Mouse (Mus musculus) forebrain, postnatal 0 days (tissue): Measurements from ENCODE around the gene Gm21149. TPM values are rescaled to one million over a fixed set of nuclear protein-coding genes. Genes with fewer than 3 reads are reported as not detected.
A peak's percentile ranks its signal among the peaks of the same experiment; 100 is the strongest.
"Not testable (repeated sequence)": the region's sequence is repeated elsewhere in the genome, so short reads cannot be mapped to it uniquely, and the experiment has no call there.

Source experiments
- ATAC-seq: fragments of 200-750 bp; cut with Nextera tagmentation; 2 replicates; pipeline ENCODE4 v1.8.0; 2017; ENCODE audit warnings: mild to moderate bottlenecking, moderate library complexity
- DNase-seq: peaks from one replicate; pipeline ENCODE4 v3.0.0-alpha.2; 2015
- H3K27ac ChIP-seq: fragments of 300-500 bp; sonication (generic); 2 replicates; pipeline ENCODE4 v1.5.1; 2014; ENCODE audit warnings: low read depth, mild to moderate bottlenecking, antibody characterized with exemption, low read length, moderate library complexity, mixed read lengths
- H3K27me3 ChIP-seq: fragments of 300-500 bp; sonication (generic); 2 replicates; pipeline ENCODE4 v1.6.1; 2014; ENCODE audit warnings: mild to moderate bottlenecking, low read length, mixed read lengths; ENCODE audit not compliant: insufficient read depth
- H3K36me3 ChIP-seq: fragments of 300-500 bp; sonication (generic); 2 replicates; pipeline ENCODE4 v1.6.1; 2014; ENCODE audit warnings: mild to moderate bottlenecking, moderate library complexity; ENCODE audit not compliant: insufficient read depth
- H3K4me1 ChIP-seq: fragments of 300-500 bp; sonication (generic); 2 replicates; pipeline ENCODE4 v1.6.1; 2014; ENCODE audit warnings: antibody characterized with exemption; ENCODE audit not compliant: insufficient read depth
- H3K4me2 ChIP-seq: fragments of 300-500 bp; sonication (generic); 2 replicates; pipeline ENCODE4 v1.6.1; 2014; ENCODE audit warnings: low read depth, mild to moderate bottlenecking, moderate library complexity
- H3K4me3 ChIP-seq: fragments of 300-500 bp; sonication (generic); 2 replicates; pipeline ENCODE4 v1.5.1; 2014; ENCODE audit warnings: low read depth, low read length, mixed read lengths
- H3K9ac ChIP-seq: fragments of 300-500 bp; sonication (generic); 2 replicates; pipeline ENCODE4 v1.6.1; 2014; ENCODE audit warnings: mild to moderate bottlenecking
- H3K9me3 ChIP-seq: fragments of 300-500 bp; sonication (generic); 2 replicates; pipeline ENCODE4 v1.6.1; 2016; ENCODE audit warnings: low read length
- CTCF ChIP-seq: sonication (generic); IDR thresholded peaks from 2 replicates; pipeline ENCODE4 v1.5.1; 2016; ENCODE audit warnings: antibody characterized with exemption, control low read depth, low read depth
- WGBS: fragments of 180-500 bp; shearing (Covaris S2); extraction: QIAGEN DNeasy Blood & Tissue Kit; methylation state at CpG from one replicate; pipeline ENCODE4 v1.1.7; 2014; 5-methylcytosine and 5-hydroxymethylcytosine counted together
- polyA plus RNA-seq: library from polyadenylated mRNA; unstranded; fragments of >200 nt; fragmentation: Nextera tagmentation; extraction: Ambion mirVana; gene quantifications from 2 replicates; pipeline ENCODE4 v1.2.1, GENCODE M21; 2015
- total RNA-seq: library from RNA; depleted of rRNA; stranded (reverse); fragments of >200 nt; gene quantifications from 2 replicates; pipeline ENCODE4 v1.2.3, GENCODE M21; 2014

Gm21149 gene
- total and polyA plus RNA-seq, 2 experiments from 2014 or later = not detected

GRCm38 (mm10) chr5:15488743-15489142, 12.4 kb upstream of the Gm21149 start:
- H3K4me3 ChIP-seq = no peak overlapping the region
- DNase-seq (no peak), ATAC-seq (no peak)
- no peak overlapping the region for H3K27ac ChIP-seq
- no peaks in the 10 kb centered on the region for H3K4me1 ChIP-seq
- H3K9ac ChIP-seq = no peak overlapping the region
- no peaks in the 10 kb centered on the region for H3K27me3 ChIP-seq
- H3K36me3 ChIP-seq = no peaks in the 10 kb centered on the region
- TF ChIP-seq CTCF = no peak
- no peak overlapping the region for H3K4me2 ChIP-seq
- H3K9me3 ChIP-seq = peaks cover 15% of the 10 kb centered on the region; the same call in 1 of the 2 replicates
- 87% methylated on average over 5 of the region's 5 CpGs for WGBS

GRCm38 (mm10) chr5:15484616-15485015, 8.3 kb upstream of the Gm21149 start:
- TF ChIP-seq CTCF = peak; percentile 17; the same call in 1 of the 2 replicates
- WGBS = 23% methylated on average over 2 of the region's 2 CpGs
- not testable (repeated sequence) for H3K27ac ChIP-seq, H3K36me3 ChIP-seq, H3K4me3 ChIP-seq, H3K4me2 ChIP-seq, H3K27me3 ChIP-seq, H3K4me1 ChIP-seq, ATAC-seq, H3K9ac ChIP-seq
- peak; percentile 27 for DNase-seq
- peaks cover 18% of the 10 kb centered on the region for H3K9me3 ChIP-seq

GRCm38 (mm10) chr5:15483576-15483975, 7.3 kb upstream of the Gm21149 start:
- WGBS = 57% methylated on average over 4 of the region's 4 CpGs
- not testable (repeated sequence) for H3K9ac ChIP-seq, H3K27me3 ChIP-seq, ATAC-seq, H3K27ac ChIP-seq, H3K4me3 ChIP-seq, H3K36me3 ChIP-seq, DNase-seq, H3K4me1 ChIP-seq, H3K4me2 ChIP-seq
- H3K9me3 ChIP-seq = peaks cover 18% of the 10 kb centered on the region

- H3K36me3 ChIP-seq, H3K9ac ChIP-seq, H3K4me3 ChIP-seq, ATAC-seq, H3K4me2 ChIP-seq, H3K4me1 ChIP-seq, DNase-seq, H3K27ac ChIP-seq, H3K27me3 ChIP-seq: not testable (repeated sequence)
- peaks cover 23% of the 10 kb centered on the region for H3K9me3 ChIP-seq
- WGBS = 58% methylated on average over 2 of the region's 2 CpGs
Observed at GRCm38 (mm10) chr5:15482815-15483214, 6.5 kb upstream of the Gm21149 start.

- not testable (repeated sequence) for ATAC-seq, H3K4me2 ChIP-seq, H3K4me1 ChIP-seq, H3K9ac ChIP-seq, H3K27me3 ChIP-seq, H3K36me3 ChIP-seq, H3K27ac ChIP-seq, DNase-seq, H3K4me3 ChIP-seq
- peaks cover 13% of the 10 kb centered on the region for H3K9me3 ChIP-seq
- WGBS = 71% methylated on average over 1 of the region's 1 CpGs
Observed at GRCm38 (mm10) chr5:15470141-15470540, 6.2 kb downstream of the Gm21149 start.

- H3K9me3 ChIP-seq = peaks cover 16% of the 10 kb centered on the region
- not testable (repeated sequence) for ATAC-seq, H3K4me1 ChIP-seq, H3K4me3 ChIP-seq, H3K4me2 ChIP-seq, H3K9ac ChIP-seq, H3K27me3 ChIP-seq, H3K27ac ChIP-seq, H3K36me3 ChIP-seq
- 64% methylated on average over 6 of the region's 6 CpGs for WGBS
- peak; percentile 29 for TF ChIP-seq CTCF
- peak; percentile 33 for DNase-seq
Observed at GRCm38 (mm10) chr5:15467768-15468167, 8.6 kb downstream of the Gm21149 start.

GRCm38 (mm10) chr5:15466218-15466617, 10.1 kb downstream of the Gm21149 start:
- not testable (repeated sequence) for H3K4me3 ChIP-seq, H3K4me1 ChIP-seq, H3K27ac ChIP-seq, H3K27me3 ChIP-seq, ATAC-seq, DNase-seq, H3K36me3 ChIP-seq, H3K4me2 ChIP-seq, H3K9ac ChIP-seq
- 60% methylated on average over 1 of the region's 1 CpGs for WGBS
- H3K9me3 ChIP-seq = peaks cover 21% of the 10 kb centered on the region

GRCm38 (mm10) chr5:15463561-15463960, 12.8 kb downstream of the Gm21149 start:
- H3K9me3 ChIP-seq = peaks cover 32% of the 10 kb centered on the region
- H3K4me2 ChIP-seq, DNase-seq, H3K4me3 ChIP-seq, H3K27ac ChIP-seq, H3K27me3 ChIP-seq, ATAC-seq, H3K36me3 ChIP-seq, H3K4me1 ChIP-seq, H3K9ac ChIP-seq: not testable (repeated sequence)
- WGBS = 27% methylated on average over 1 of the region's 2 CpGs

- H3K27me3 ChIP-seq, H3K4me1 ChIP-seq, H3K4me2 ChIP-seq, H3K9ac ChIP-seq, H3K36me3 ChIP-seq, DNase-seq, ATAC-seq, H3K27ac ChIP-seq, H3K4me3 ChIP-seq: not testable (repeated sequence)
- H3K9me3 ChIP-seq = peaks cover 28% of the 10 kb centered on the region
- WGBS = 64% methylated on average over 8 of the region's 8 CpGs
Observed at GRCm38 (mm10) chr5:15461613-15462012, 14.7 kb downstream of the Gm21149 start.

- not testable (repeated sequence) for H3K27me3 ChIP-seq, H3K9ac ChIP-seq, H3K4me3 ChIP-seq, H3K4me2 ChIP-seq, DNase-seq, ATAC-seq, H3K4me1 ChIP-seq, H3K36me3 ChIP-seq, H3K27ac ChIP-seq
- 78% methylated on average over 3 of the region's 5 CpGs for WGBS
- peaks cover 20% of the 10 kb centered on the region for H3K9me3 ChIP-seq
Observed at GRCm38 (mm10) chr5:15457865-15458571, 18.3 kb downstream of the Gm21149 start.
